Mouse (Mus musculus): ENCODE results near the gene Trip12. TPM values are rescaled to one million over a fixed set of nuclear protein-coding genes. Genes with fewer than 3 reads are reported as not detected.
A peak's percentile ranks its signal among the peaks of the same experiment; 100 is the strongest.

Trip12 gene
- polyA plus RNA-seq, 1 experiment from 2014 or later = 40.7 TPM

DNA sequence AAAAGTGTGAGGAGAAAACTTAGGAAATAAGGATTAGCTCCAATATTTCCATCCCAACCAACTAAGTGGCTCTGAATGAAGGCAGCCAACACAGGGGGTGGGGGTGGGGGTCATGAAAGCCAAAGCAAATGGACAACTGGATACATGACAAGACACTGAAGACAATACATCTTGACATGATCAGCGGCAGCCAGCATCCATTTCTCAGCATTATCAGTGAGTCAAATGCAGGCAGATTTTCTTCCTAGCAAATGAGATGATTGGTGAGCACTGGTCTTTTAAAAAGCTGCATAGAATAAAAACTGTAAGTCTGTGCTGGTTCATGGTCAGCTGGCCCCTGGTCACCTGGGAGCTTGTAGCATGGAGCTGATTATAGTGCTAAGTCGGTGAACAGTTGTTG, 14.7 kb upstream of the Trip12 start:
- H3K9me3 ChIP-seq (ENCODE audit: control insufficient read depth) = no peaks in the 10 kb centered on the region
- no peak overlapping the region for H3K4me2 ChIP-seq (replicated peaks; ENCODE audit: low read depth)
- TF ChIP-seq CTCF (IDR thresholded peaks at IDR 0.05; ENCODE audit: low read depth) = no peak
- H3K36me3 ChIP-seq (ENCODE audit: control insufficient read depth, insufficient read depth) = no peaks in the 10 kb centered on the region
- H3K4me3 ChIP-seq (ENCODE audit: low read depth, low read length) = no peak overlapping the region
- H3K4me1 ChIP-seq (replicated peaks; ENCODE audit: control insufficient read depth, insufficient read depth, low read length) = no peaks in the 10 kb centered on the region
- H3K27ac ChIP-seq (ENCODE audit: low read depth, low read length) = no peak overlapping the region
- no peak for ATAC-seq
- H3K27me3 ChIP-seq (replicated peaks; ENCODE audit: control insufficient read depth, insufficient read depth, low read length) = no peaks in the 10 kb centered on the region
- WGBS = 82% methylated on average over 2 of the region's 2 CpGs
- H3K9ac ChIP-seq (ENCODE audit: low read depth, low read length) = no peak overlapping the region

DNA sequence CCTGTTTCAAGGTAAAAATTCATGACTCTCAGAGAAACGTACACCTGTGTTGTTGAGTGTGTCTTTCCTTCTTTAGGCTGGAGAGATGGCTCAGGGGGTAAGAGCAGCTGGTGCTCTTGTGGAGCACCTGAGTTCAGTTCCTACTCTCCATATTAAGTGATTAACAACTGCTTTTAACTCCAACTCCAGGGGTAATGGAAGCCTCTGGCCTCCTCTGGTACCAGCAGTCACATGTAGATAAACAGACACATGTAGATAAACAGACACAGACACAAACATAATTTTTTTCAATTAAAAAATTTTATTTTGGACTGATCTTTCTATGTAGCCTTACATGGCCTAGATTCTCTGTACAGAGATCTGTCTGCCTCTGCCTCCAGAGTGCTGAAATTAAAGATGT, 13.4 kb upstream of the Trip12 start:
- WGBS = 88% methylated on average over 1 of the region's 1 CpGs
- Histone ChIP-seq H3K27me3 (replicated peaks; ENCODE audit: control insufficient read depth, insufficient read depth, low read length) (no peaks in the 10 kb centered on the region), H3K27ac (ENCODE audit: low read depth, low read length) (no peak overlapping the region), H3K9ac (ENCODE audit: low read depth, low read length) (no peak overlapping the region), H3K4me1 (replicated peaks; ENCODE audit: control insufficient read depth, insufficient read depth, low read length) (no peaks in the 10 kb centered on the region), H3K36me3 (ENCODE audit: control insufficient read depth, insufficient read depth) (no peaks in the 10 kb centered on the region), H3K4me3 (ENCODE audit: low read depth, low read length) (no peak overlapping the region), H3K4me2 (replicated peaks; ENCODE audit: low read depth) (no peak overlapping the region), H3K9me3 (ENCODE audit: control insufficient read depth) (no peaks in the 10 kb centered on the region)
- TF ChIP-seq CTCF (IDR thresholded peaks at IDR 0.05; ENCODE audit: low read depth) = no peak
- no peak for ATAC-seq

DNA sequence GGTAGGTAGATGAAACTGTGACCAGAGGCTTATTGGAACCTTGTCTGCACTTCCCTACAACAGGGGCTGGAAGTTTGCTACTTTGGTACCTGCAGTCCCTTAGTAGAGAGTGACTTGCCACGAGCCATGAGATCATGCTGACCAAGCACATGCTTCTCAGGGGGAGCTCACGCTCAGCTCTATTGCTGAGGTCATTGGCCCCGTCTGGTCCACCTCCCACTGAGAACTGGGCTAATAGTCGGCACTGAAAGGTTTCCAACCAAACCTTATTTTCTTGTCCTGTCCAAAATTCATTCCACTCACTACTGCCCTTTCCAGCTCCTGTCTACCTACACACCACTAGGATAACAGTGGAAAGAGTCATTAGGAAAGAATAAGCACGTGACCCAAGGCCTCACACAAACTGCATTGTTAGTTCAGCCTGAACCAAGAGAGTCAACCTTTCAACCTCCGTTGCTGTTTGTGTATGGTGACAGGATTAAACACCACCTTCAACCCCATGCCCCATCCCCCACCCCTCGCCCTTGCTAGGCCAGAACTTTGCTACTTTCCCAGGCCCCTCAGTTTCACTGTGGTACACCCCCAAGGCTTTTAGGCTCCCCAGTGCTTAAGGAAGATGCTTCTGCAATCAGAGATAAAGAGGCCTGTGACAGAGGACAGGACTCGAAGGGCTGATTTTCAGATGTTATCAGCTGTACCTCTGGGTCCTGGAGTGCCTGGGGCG, 11.4 kb upstream of the Trip12 start:
- H3K36me3 ChIP-seq (ENCODE audit: control insufficient read depth, insufficient read depth) = no peaks in the 10 kb centered on the region
- WGBS = 32% methylated on average over 9 of the region's 9 CpGs
- ATAC-seq = peak; percentile 23; the same call in 1 of the 2 replicates

DNA sequence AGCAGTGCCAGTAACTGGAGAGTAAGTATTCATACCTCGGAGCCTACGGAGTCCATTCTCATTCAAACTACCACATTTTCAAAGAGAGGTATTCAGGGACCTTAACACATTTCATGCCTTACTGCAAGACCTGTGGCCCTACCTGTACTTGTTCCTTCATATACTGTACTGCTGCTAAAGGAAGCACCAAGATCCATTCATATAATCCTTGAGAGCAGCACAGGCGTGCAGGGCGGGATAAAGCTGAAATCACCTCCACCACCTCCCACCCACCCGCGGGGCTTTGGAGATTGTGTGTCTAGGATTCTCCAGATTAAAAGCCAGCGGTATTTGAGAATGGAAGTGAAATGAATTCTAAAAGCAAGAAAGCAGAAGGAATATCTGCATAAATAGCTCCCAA, 10.2 kb upstream of the Trip12 start:
- no peaks in the 10 kb centered on the region for H3K9me3 ChIP-seq (ENCODE audit: control insufficient read depth)
- H3K9ac ChIP-seq (ENCODE audit: low read depth, low read length) = no peak overlapping the region
- no peak overlapping the region for H3K4me3 ChIP-seq (ENCODE audit: low read depth, low read length)
- no peak for ATAC-seq
- no peak for TF ChIP-seq CTCF (IDR thresholded peaks at IDR 0.05; ENCODE audit: low read depth)
- no peak overlapping the region for H3K27ac ChIP-seq (ENCODE audit: low read depth, low read length)
- H3K27me3 ChIP-seq (replicated peaks; ENCODE audit: control insufficient read depth, insufficient read depth, low read length) = no peaks in the 10 kb centered on the region
- H3K4me1 ChIP-seq (replicated peaks; ENCODE audit: control insufficient read depth, insufficient read depth, low read length) = no peaks in the 10 kb centered on the region
- no peak overlapping the region for H3K4me2 ChIP-seq (replicated peaks; ENCODE audit: low read depth)
- 90% methylated on average over 7 of the region's 7 CpGs for WGBS
- H3K36me3 ChIP-seq (ENCODE audit: control insufficient read depth, insufficient read depth) = no peaks in the 10 kb centered on the region

More for the DNA sequence above, 11.4 kb upstream of the Trip12 start:
- no peak for TF ChIP-seq CTCF (IDR thresholded peaks at IDR 0.05; ENCODE audit: low read depth)
- no peak overlapping the region for H3K27ac ChIP-seq (ENCODE audit: low read depth, low read length)
- H3K27me3 ChIP-seq (replicated peaks; ENCODE audit: control insufficient read depth, insufficient read depth, low read length) = no peaks in the 10 kb centered on the region
- no peaks in the 10 kb centered on the region for H3K4me1 ChIP-seq (replicated peaks; ENCODE audit: control insufficient read depth, insufficient read depth, low read length)
- no peaks in the 10 kb centered on the region for H3K9me3 ChIP-seq (ENCODE audit: control insufficient read depth)
- H3K4me2 ChIP-seq (replicated peaks; ENCODE audit: low read depth) = no peak overlapping the region
- H3K9ac ChIP-seq (ENCODE audit: low read depth, low read length) = no peak overlapping the region
- no peak overlapping the region for H3K4me3 ChIP-seq (ENCODE audit: low read depth, low read length)

DNA sequence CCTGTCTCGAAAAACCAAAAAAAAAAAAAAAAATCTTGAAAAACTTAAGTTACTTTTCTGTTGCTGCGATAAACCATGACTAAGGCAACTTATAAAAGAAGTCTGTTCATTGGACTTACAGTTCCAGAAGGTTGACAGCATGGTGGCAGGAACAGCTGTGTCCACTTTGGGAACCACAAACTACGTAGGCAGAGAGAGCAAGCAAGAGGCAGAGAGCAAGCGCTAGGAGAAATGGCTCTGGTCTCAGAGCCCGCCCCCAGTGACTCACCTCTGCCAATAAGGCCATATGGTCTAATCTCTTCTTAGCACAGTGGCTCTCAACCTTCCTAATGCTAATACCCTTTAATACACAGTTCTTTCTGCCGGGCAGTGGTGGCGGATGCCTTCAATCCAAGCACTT, 9.5 kb upstream of the Trip12 start:
- H3K4me2 ChIP-seq (replicated peaks; ENCODE audit: low read depth) = no peak overlapping the region
- H3K27ac ChIP-seq (ENCODE audit: low read depth, low read length) = no peak overlapping the region
- ATAC-seq = no peak
- TF ChIP-seq CTCF (IDR thresholded peaks at IDR 0.05; ENCODE audit: low read depth) = no peak
- 90% methylated on average over 7 of the region's 7 CpGs for WGBS
- no peaks in the 10 kb centered on the region for H3K4me1 ChIP-seq (replicated peaks; ENCODE audit: control insufficient read depth, insufficient read depth, low read length)
- no peak overlapping the region for H3K4me3 ChIP-seq (ENCODE audit: low read depth, low read length)
- H3K36me3 ChIP-seq (ENCODE audit: control insufficient read depth, insufficient read depth) = no peaks in the 10 kb centered on the region
- H3K27me3 ChIP-seq (replicated peaks; ENCODE audit: control insufficient read depth, insufficient read depth, low read length) = no peaks in the 10 kb centered on the region
- no peak overlapping the region for H3K9ac ChIP-seq (ENCODE audit: low read depth, low read length)
- H3K9me3 ChIP-seq (ENCODE audit: control insufficient read depth) = no peaks in the 10 kb centered on the region

DNA sequence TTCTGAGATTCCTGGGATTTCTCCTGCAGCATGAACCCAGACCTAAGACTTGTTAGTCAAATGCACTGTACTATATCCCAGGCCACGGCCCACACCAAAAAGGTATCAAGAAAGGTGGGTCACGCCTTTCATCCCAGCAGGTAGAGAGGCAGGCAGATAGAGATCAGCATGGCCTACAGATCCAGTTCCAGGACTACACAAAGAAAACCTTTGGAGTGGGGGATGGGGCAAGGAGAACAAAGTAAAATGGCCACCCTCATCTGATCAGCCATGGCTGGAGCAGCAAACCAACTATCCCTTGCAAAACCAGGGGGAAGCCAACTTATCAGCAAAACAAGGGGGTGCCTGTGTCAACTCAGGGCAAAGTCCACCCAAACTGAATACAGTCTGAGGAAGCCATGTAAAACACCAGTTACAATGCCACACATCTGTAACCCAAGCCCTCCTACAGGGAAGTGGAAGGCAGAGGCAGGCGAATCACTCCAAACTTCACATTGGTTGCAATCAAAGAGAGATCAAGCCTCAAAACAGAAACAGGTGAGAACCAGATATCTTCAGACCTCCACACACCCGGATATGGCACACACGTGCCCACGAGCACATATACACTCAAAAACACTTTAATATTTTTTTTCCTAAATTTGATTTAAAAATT, 8.6 kb upstream of the Trip12 start:
- Histone ChIP-seq H3K9me3 (ENCODE audit: control insufficient read depth) (no peaks in the 10 kb centered on the region), H3K27me3 (replicated peaks; ENCODE audit: control insufficient read depth, insufficient read depth, low read length) (no peaks in the 10 kb centered on the region), H3K4me2 (replicated peaks; ENCODE audit: low read depth) (no peak overlapping the region), H3K27ac (ENCODE audit: low read depth, low read length) (no peak overlapping the region), H3K9ac (ENCODE audit: low read depth, low read length) (no peak overlapping the region), H3K4me1 (replicated peaks; ENCODE audit: control insufficient read depth, insufficient read depth, low read length) (no peaks in the 10 kb centered on the region), H3K4me3 (ENCODE audit: low read depth, low read length) (no peak overlapping the region), H3K36me3 (ENCODE audit: control insufficient read depth, insufficient read depth) (no peaks in the 10 kb centered on the region)
- WGBS = 91% methylated on average over 6 of the region's 6 CpGs
- TF ChIP-seq CTCF (IDR thresholded peaks at IDR 0.05; ENCODE audit: low read depth) = no peak
- 0 out of 2 replicates have a peak, but pooled peaks have one; percentile 14 for ATAC-seq
